Mouse (Mus musculus): ENCODE data around the gene Pygo1.

- TF ChIP-seq CTCF (IDR thresholded peaks at IDR 0.05; ENCODE audit: extremely low read depth, insufficient read depth, insufficient read length, insufficient replicate concordance) (no peak), POLR2A (IDR thresholded peaks at IDR 0.05; ENCODE audit: low read depth, low read length) (no peak)
Measured at GRCm38 (mm10) chr9:72987703-72988102, 62.3 kb downstream of the Pygo1 start.

Data from spleen, adult 2 months (tissue).